8 mouse cellular contexts compared by ENCODE assay signal in the genomic region with DNA sequence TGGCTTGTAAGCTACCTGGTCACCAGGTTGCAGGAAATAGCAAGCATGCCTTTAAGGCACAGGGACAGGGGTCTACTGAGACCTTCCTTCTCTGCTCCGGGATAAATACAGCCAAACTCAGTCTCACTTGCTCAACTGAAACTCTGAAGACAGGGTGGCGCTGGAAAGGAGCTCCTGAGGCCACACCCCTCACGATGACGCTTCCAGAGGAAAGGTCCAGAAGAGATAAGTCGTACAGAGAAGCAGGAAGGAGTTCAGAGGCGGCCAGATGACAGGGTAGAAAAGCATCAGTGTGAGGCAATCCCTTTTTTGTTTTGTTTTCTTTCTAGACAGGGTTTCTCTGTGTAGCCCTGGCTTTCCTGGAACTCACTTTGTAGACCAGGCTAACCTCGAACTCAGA. TPM values are rescaled to one million over a fixed set of nuclear protein-coding genes. Genes with fewer than 3 reads are reported as not detected.
DNase-seq lines count a peak whose midpoint lies in the region; ATAC-seq and TF ChIP-seq lines count a peak whose summit lies in the region.
"Had no signal": no experiment of that assay in that cellular context is flagged by ENCODE, and none has a peak within 500 bp of the region (broad histone marks: within the 10 kb centered on the region; RNA-seq: fewer than 3 reads in every experiment).

No protein-coding gene starts in this region.

- H3K4me1 ChIP-seq in lung, adult 2 months (ENCODE audit: control insufficient read depth, insufficient read depth, low read length), result peaks cover 31% of the 10 kb centered on the region
- 0 out of 2 replicates have a peak, but pooled peaks cover 2% of the 10 kb centered on the region for H3K4me1 ChIP-seq in stomach, postnatal 0 days (replicated peaks; ENCODE audit: control insufficient read depth, insufficient read depth)
- H3K4me1 ChIP-seq: embryonic facial prominence, embryonic 15.5 days had no signal

- ATAC-seq in stomach, postnatal 0 days (ENCODE audit: low FRiP score, low TSS enrichment), result peak; percentile 90
- ATAC-seq in cerebellum, adult (ENCODE audit: insufficient number of reproducible peaks, low FRiP score, low TSS enrichment), result no peak

- peak; percentile 44 for DNase-seq in ES-CJ7 (ENCODE audit: low read depth, low spot score)
- DNase-seq in adrenal gland, postnatal 10 days, result peak; percentile 74
- DNase-seq in heart, postnatal 10 days, result peak; percentile 56 to 70
- DNase-seq in lung, adult 2 months, result peak; percentile 52
- DNase-seq in stomach, postnatal 0 days (ENCODE audit: low spot score), result peak; percentile 87
- no peak for DNase-seq in right cerebral cortex, postnatal 25 days

- H3K9me3 ChIP-seq in stomach, postnatal 0 days (ENCODE audit: control insufficient read depth, low read length), result no peaks in the 10 kb centered on the region
- H3K9me3 ChIP-seq: embryonic facial prominence, embryonic 15.5 days had no signal

- no peak overlapping the region for H3K9ac ChIP-seq in stomach, postnatal 0 days (ENCODE audit: low read length)
- H3K9ac ChIP-seq: embryonic facial prominence, embryonic 15.5 days had no signal

- H3K36me3 ChIP-seq in stomach, postnatal 0 days (ENCODE audit: control insufficient read depth, insufficient read depth, low read length), result no peaks in the 10 kb centered on the region
- H3K36me3 ChIP-seq: embryonic facial prominence, embryonic 15.5 days had no signal

- no peak overlapping the region for H3K4me2 ChIP-seq in stomach, postnatal 0 days (replicated peaks; ENCODE audit: low read depth)
- H3K4me2 ChIP-seq: embryonic facial prominence, embryonic 15.5 days had no signal

- H3K4me3 ChIP-seq in lung, adult 2 months (replicated peaks; ENCODE audit: extremely low read depth, low read depth, low read length), result no peak overlapping the region
- H3K4me3 ChIP-seq in stomach, postnatal 0 days (ENCODE audit: low read depth, low read length), result no peak overlapping the region
- H3K4me3 ChIP-seq: embryonic facial prominence, embryonic 15.5 days had no signal

- WGBS in lung, adult 2 months, result 19% methylated on average over 7 of the region's 7 CpGs
- whole genome bisulfite sequencing in stomach, postnatal 0 days, result 38% methylated on average over 7 of the region's 7 CpGs

- TF ChIP-seq EP300 in stomach, postnatal 0 days (optimal IDR thresholded peaks at IDR 0.05), result no peak

- H3K27ac ChIP-seq in stomach, postnatal 0 days (replicated peaks), result peak overlapping the region; percentile 70; the same call in 1 of the 2 replicates
- H3K27ac ChIP-seq: embryonic facial prominence, embryonic 15.5 days had no signal

- intact Hi-C loops in heart, postnatal 10 days (cut with DNase I), result no loop called here

- no peak for TF ChIP-seq POLR2A in lung, adult 2 months (IDR thresholded peaks at IDR 0.05; ENCODE audit: borderline replicate concordance, extremely low read depth, low read depth, low read length)

- H3K27me3 ChIP-seq in stomach, postnatal 0 days (ENCODE audit: control insufficient read depth, insufficient read depth, low read length), result no peaks in the 10 kb centered on the region
- H3K27me3 ChIP-seq: embryonic facial prominence, embryonic 15.5 days had no signal

- no peak for TF ChIP-seq CTCF in lung, adult 2 months (IDR thresholded peaks at IDR 0.05; ENCODE audit: insufficient read depth, low read length)
- TF ChIP-seq CTCF in stomach, postnatal 0 days (IDR thresholded peaks at IDR 0.05; ENCODE audit: low read depth), result no peak

RNA-seq across cellular contexts. Expression of a gene that starts 8.6 kb away (rescaled TPM):
- total RNA-seq in adrenal gland, postnatal 10 days (2021), result 10 to 100 TPM; 36.1 to 42.0 TPM
- 10 to 100 TPM; 20.7 to 21.5 TPM for total RNA-seq in heart, postnatal 10 days (2021)
- polyA plus RNA-seq in lung, adult 2 months (2012; rRNA removed), result 22.3 and 24.6 TPM in 2 replicates
- polyA plus RNA-seq in stomach, postnatal 0 days (2015; fragmentation: Nextera tagmentation; extraction: Ambion mirVana), result 12.7 and 12.9 TPM in 2 replicates

RNA-seq across cellular contexts. Expression of a gene that starts 35.5 kb away (rescaled TPM):
- 1 to 10 TPM; 2.9 to 3.2 TPM for total RNA-seq in adrenal gland, postnatal 10 days (2021)
- total RNA-seq in heart, postnatal 10 days (2021), result 1 to 10 TPM; 3.1 to 3.3 TPM
- polyA plus RNA-seq in lung, adult 2 months (2012; rRNA removed), result 1.3 and 1.9 TPM in 2 replicates
- polyA plus RNA-seq in stomach, postnatal 0 days (2015; fragmentation: Nextera tagmentation; extraction: Ambion mirVana), result 1.5 TPM in 2 replicates

RNA-seq across cellular contexts. Expression of a gene that starts 46.7 kb away (rescaled TPM):
- total RNA-seq in adrenal gland, postnatal 10 days (2021), result 1 to 10 TPM; 4.3 to 6.0 TPM
- total RNA-seq in heart, postnatal 10 days (2021), result 1 to 10 TPM; 5.7 to 7.6 TPM
- polyA plus RNA-seq in lung, adult 2 months (2012; rRNA removed), result 3.2 and 4.4 TPM in 2 replicates
- 2.1 and 2.3 TPM in 2 replicates for polyA plus RNA-seq in stomach, postnatal 0 days (2015; fragmentation: Nextera tagmentation; extraction: Ambion mirVana)
